Mouse (Mus musculus) intestine, postnatal 0 days (tissue): Measurements from ENCODE around the gene Vmn1r18. TPM values are rescaled to one million over a fixed set of nuclear protein-coding genes. Genes with fewer than 3 reads are reported as not detected.

Experiments
- ATAC-seq: fragments of 200-750 bp; cut with Nextera tagmentation; 2 replicates; pipeline ENCODE4 v1.8.0; 2017; ENCODE audit warnings: mild to moderate bottlenecking, moderate TSS enrichment, moderate library complexity
- H3K27ac ChIP-seq: fragments of 300-500 bp; sonication (generic); 2 replicates; pipeline ENCODE4 v1.5.1; 2014; ENCODE audit warnings: mild to moderate bottlenecking, low read depth, low read length, moderate library complexity
- H3K27me3 ChIP-seq: fragments of 300-500 bp; sonication (generic); replicated peaks from 2 replicates; pipeline ENCODE4 v1.6.1; 2014; ENCODE audit warnings: low read length, mixed read lengths; ENCODE audit not compliant: control insufficient read depth, insufficient read depth
- H3K36me3 ChIP-seq: fragments of 300-500 bp; sonication (generic); 2 replicates; pipeline ENCODE4 v1.6.1; 2014; ENCODE audit warnings: mild to moderate bottlenecking, moderate library complexity; ENCODE audit not compliant: control insufficient read depth, insufficient read depth
- H3K4me1 ChIP-seq: fragments of 300-500 bp; sonication (generic); replicated peaks from 2 replicates; pipeline ENCODE4 v1.6.1; 2014; ENCODE audit warnings: antibody characterized with exemption, low read length, mixed read lengths; ENCODE audit not compliant: control insufficient read depth, insufficient read depth
- H3K4me2 ChIP-seq: fragments of 300-500 bp; sonication (generic); replicated peaks from 2 replicates; pipeline ENCODE4 v1.6.1; 2014; ENCODE audit warnings: low read depth, mild to moderate bottlenecking, moderate library complexity
- H3K4me3 ChIP-seq: fragments of 300-500 bp; sonication (generic); 2 replicates; pipeline ENCODE4 v1.5.1; 2014; ENCODE audit warnings: low read depth, low read length
- H3K9ac ChIP-seq: fragments of 300-500 bp; sonication (generic); 2 replicates; pipeline ENCODE4 v1.6.1; 2014; ENCODE audit warnings: mild to moderate bottlenecking, low read depth, low read length
- H3K9me3 ChIP-seq: fragments of 300-500 bp; sonication (generic); 2 replicates; pipeline ENCODE4 v1.6.1; 2016; ENCODE audit warnings: mixed run types; ENCODE audit not compliant: control insufficient read depth
- CTCF ChIP-seq: sonication (generic); IDR thresholded peaks from 2 replicates; pipeline ENCODE4 v1.5.1; 2016; ENCODE audit warnings: low read depth, mild to moderate bottlenecking, control low read depth, antibody characterized with exemption, moderate library complexity
- WGBS: fragments of 180-500 bp; shearing (Covaris S2); extraction: QIAGEN DNeasy Blood & Tissue Kit; methylation state at CpG from one replicate; pipeline ENCODE4 v1.1.7; 2014; 5-methylcytosine and 5-hydroxymethylcytosine counted together
- polyA plus RNA-seq: library from polyadenylated mRNA; unstranded; fragments of >200 nt; fragmentation: Nextera tagmentation; extraction: Ambion mirVana; gene quantifications from 2 replicates; pipeline ENCODE4 v1.2.1, GENCODE M21; 2015

Gene Vmn1r18
- polyA plus RNA-seq, 1 experiment from 2014 or later = not detected

GRCm38 (mm10) chr6:57356864-57357263, 38.7 kb downstream of the Vmn1r18 start:
- 70% methylated on average over 2 of the region's 2 CpGs for WGBS
- Histone ChIP-seq H3K4me1 (no peaks in the 10 kb centered on the region), H3K9me3 (no peaks in the 10 kb centered on the region), H3K36me3 (no peaks in the 10 kb centered on the region), H3K4me2 (no peak overlapping the region), H3K9ac (no peak overlapping the region), H3K4me3 (no peak overlapping the region), H3K27me3 (no peaks in the 10 kb centered on the region), H3K27ac (no peak overlapping the region)
- TF ChIP-seq CTCF = no peak
- ATAC-seq = no peak

- 72% methylated on average over 3 of the region's 3 CpGs for WGBS
- ATAC-seq = no peak
- Histone ChIP-seq H3K4me3 (no peak within 1 kb of the TSS), H3K27ac (no peak within 1 kb of the TSS), H3K27me3 (no peaks in the 10 kb centered on the region), H3K4me1 (no peaks in the 10 kb centered on the region), H3K4me2 (no peak within 1 kb of the TSS), H3K9ac (no peak within 1 kb of the TSS), H3K9me3 (no peaks in the 10 kb centered on the region), H3K36me3 (no peaks in the 10 kb centered on the region)
- TF ChIP-seq CTCF = no peak
Observed at GRCm38 (mm10) chr6:57329394-57329793, 66.2 kb downstream of the Vmn1r18 start, which contains the start of gene Vmn1r16. Gene Vmn1r16 (minus strand): TSS chr6:57329494.

Other genes with a start within 250 kb of the Vmn1r18 start
- not detected in 2 replicates for gene Vmn1r12, start 238.9 kb downstream of the Vmn1r18 start, polyA plus RNA-seq
- gene Vmn1r13, start 192.5 kb downstream of the Vmn1r18 start, polyA plus RNA-seq = not detected in 2 replicates
- gene Vmn1r14, start 164.1 kb downstream of the Vmn1r18 start, polyA plus RNA-seq = not detected in 2 replicates
- not detected in 2 replicates for gene Vmn1r15, start 137.8 kb downstream of the Vmn1r18 start, polyA plus RNA-seq
- not detected in 2 replicates for gene Vmn1r16, start 66.3 kb downstream of the Vmn1r18 start, polyA plus RNA-seq
- gene Vmn1r17, start 32.1 kb downstream of the Vmn1r18 start, polyA plus RNA-seq = not detected in 2 replicates
- not detected in 2 replicates for gene Vmn1r19, start 8.0 kb upstream of the Vmn1r18 start, polyA plus RNA-seq
- gene Vmn1r20, start 33.1 kb upstream of the Vmn1r18 start, polyA plus RNA-seq = not detected in 2 replicates
- gene Ppm1k, start 139.7 kb upstream of the Vmn1r18 start, polyA plus RNA-seq = 0.81 and 2.1 TPM in 2 replicates
- gene Herc6, start 185.2 kb upstream of the Vmn1r18 start, polyA plus RNA-seq = 3.9 and 4.4 TPM in 2 replicates